Mouse (Mus musculus) thymus, adult 2 months (tissue): ENCODE results near the gene Zfp663.

Source experiments
- CTCF ChIP-seq: fragments of 200-500 bp; IDR thresholded peaks from 2 replicates; pipeline ENCODE4 v1.5.1; 2012; ENCODE audit warnings: mild to moderate bottlenecking, control low read depth, low read length, moderate library complexity, borderline replicate concordance; ENCODE audit not compliant: control insufficient read depth, poor library complexity, insufficient read depth; ENCODE audit errors: extremely low read depth
- POLR2A ChIP-seq: fragments of 200-500 bp; IDR thresholded peaks from 2 replicates; pipeline ENCODE4 v1.6.1; 2012; ENCODE audit warnings: mild to moderate bottlenecking, low read length, control low read depth, moderate library complexity; ENCODE audit not compliant: control insufficient read depth, poor library complexity, insufficient read depth; ENCODE audit errors: extremely low read depth

- TF ChIP-seq POLR2A = no peak
- TF ChIP-seq CTCF = no peak
Measured at GRCm38 (mm10) chr2:165397502-165398163, 29.1 kb upstream of the Zfp663 start.
